Mouse (Mus musculus) spleen, postnatal 10 days (tissue): ENCODE data around the gene Zfp503.

Experiments used
- DNase-seq, 2 experiments: peaks; one replicate each; pipeline ENCODE4 v3.0.0; 2021 to 2022; ENCODE audit warnings: low spot score in 2 of 2

Gene Zfp503

GRCm38 (mm10) chr14:21989291-21989913 is at the start of gene Zfp503:
Zfp503 (minus strand) TSS chr14:21989601.
- DNase-seq: no peak

DNA sequence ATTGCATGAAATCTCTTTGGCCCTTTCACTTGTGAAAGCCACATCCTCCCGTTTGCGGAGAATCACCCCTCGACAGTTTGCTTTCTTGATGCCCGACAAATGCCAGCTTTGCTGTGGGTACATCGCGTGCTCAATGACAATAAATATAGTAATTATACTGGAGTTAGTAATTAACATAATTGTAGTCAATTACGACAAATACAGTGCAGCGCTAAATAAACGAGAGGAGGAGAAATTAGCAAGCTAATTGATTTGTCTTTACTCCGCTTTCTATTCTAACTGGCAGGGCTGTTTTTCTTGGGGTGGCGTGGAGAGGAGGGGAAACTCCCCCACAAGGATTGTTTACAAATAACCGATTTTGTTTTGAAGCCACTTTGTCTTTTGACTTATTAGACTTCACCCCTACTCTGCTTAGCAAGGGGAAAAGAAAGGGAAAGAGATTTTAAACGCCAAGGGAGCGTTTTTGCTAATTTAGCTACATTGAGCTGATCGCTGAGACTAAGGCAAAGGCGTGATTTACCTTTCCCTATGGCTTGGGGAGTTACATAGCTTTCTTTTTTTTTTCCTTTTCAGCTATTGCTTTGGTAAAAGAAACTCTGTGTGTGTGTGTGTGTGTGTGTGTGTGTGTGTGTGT is 48.2 kb upstream of the Zfp503 start:
- no peak for DNase-seq

- DNase-seq: no peak
Observed at GRCm38 (mm10) chr14:22036802-22037497, 47.5 kb upstream of the Zfp503 start.

DNA sequence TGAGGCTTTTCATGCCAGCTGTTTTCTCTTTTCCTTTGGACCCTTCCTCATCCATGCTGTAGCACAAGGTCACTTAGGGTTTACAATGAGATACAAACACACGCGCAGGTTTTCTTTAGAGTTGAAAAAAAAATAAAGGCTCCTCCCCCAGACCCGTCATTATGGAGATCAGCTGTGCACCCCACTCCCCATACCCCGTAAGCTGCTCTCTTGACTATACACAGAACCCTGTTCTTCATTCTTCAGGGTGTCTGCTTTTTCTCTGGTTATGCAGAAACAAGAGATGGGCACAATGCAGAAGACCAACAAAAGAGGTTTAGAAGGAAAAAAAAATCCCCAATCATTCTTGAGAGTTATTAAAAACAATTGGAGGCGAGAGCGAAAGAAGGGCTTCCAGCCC is 46.9 kb upstream of the Zfp503 start:
- no peak for DNase-seq

GRCm38 (mm10) chr14:22035900-22036299 is 46.5 kb upstream of the Zfp503 start:
- no peak for DNase-seq

DNA sequence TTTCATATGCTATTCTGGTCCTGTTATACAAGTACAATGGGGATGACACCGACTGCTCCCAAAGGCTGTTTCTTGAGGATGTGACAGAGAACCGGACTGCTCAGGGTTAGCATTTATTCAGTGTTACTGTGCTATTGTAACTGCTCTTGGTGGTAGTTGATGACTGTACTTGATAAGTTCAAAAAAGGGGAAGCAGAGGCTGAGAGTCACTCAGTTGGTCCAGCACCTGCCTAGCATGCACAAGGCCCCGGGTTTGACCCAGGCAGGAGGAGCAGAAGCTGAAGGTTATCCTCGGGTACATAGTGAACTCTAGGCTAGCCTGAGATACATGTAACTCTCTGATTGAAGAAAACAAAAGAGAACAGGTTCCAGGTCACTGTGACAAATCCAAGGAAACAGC is 34.1 kb upstream of the Zfp503 start:
- no peak for DNase-seq

- no peak for DNase-seq
Observed at GRCm38 (mm10) chr14:22020885-22021284, 31.5 kb upstream of the Zfp503 start.

DNA sequence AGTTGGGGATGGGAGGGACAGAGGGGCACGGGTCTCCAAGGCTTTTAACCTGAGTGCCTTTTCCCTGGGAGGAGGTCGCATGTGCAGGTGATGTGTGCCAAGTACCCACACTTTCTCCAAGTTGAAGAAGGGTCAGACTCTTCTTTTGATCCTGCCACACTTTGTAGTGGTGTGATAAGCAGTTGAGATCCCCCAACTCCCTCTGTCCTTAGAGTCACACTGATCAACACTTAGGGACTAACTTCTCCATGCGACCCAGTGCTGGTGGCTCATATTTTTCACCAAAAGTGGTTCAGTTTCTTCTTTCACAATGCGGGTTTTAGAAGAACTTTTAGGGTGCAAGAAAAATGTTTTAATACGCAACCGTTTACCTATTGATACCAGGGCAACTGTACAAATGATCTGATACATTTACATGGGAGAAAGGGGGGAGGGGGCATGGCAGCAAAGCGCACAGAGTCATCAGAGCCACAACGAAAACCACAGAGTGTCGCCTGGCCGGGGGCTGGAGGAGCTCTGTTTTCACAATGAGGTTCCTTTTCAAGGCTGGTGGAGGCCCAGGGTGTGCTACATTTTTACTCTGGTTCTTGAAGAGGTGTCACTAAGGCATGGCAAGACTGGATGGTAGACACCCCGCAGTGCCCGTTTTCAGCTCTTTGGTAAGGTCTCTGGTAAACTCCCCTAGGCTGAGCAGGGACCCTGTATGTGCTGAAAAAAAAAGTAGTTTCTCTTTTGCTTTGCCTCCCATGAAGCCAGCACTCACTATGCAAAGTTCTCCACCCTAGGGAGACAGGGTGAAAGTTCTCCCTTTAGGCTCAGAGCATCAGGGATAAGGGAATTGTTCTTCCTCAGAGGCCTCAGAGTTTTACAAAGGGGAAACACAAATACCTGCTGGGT is 30.8 kb upstream of the Zfp503 start:
- DNase-seq: peak in 1 of 2 experiments; percentile 19

- peak; percentile 33 to 63 for DNase-seq
Observed at GRCm38 (mm10) chr14:22019252-22019948, 30.0 kb upstream of the Zfp503 start, which contains the start of gene Lrmda. Lrmda (plus strand) TSS chr14:22019712.

DNA sequence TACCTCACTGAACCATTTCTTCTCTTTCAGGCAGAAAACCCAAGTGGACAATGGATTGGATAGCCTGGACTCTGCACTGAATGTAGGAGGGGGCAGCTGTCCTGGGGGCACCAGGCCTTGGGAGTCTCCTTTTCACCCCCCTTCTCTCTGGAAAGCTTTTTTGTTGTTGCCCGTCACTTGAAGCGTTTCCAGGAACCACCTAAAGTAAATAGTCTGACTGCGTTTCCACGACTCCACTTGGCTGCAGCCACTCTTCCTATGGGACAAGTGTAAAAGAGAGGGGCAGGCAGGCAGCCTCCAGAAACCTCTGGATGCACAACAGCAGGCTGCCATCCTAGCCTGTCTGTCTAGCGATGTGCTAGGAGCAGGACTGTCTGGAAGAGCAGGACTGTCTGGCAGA is 27.6 kb upstream of the Zfp503 start:
- no peak for DNase-seq

GRCm38 (mm10) chr14:22014781-22015180 is 25.4 kb upstream of the Zfp503 start:
- DNase-seq: no peak

DNA sequence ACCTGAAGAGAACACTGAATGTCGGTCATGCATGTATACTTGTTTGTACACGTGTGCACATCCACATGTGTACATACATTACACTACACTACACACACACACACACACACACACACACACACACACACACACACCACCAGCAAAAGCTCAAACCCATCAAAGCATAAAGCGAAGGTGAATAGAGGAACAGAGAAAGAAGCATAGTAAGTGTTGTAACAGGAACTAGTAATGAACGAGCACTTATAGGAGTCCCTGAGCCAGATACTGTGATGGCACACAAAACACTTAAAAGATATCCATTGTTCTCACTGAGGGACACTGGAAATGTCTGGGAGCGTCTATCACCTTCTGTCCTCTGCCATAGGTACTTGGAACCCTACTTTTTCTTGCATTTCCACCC is 24.9 kb upstream of the Zfp503 start:
- DNase-seq: no peak

DNA sequence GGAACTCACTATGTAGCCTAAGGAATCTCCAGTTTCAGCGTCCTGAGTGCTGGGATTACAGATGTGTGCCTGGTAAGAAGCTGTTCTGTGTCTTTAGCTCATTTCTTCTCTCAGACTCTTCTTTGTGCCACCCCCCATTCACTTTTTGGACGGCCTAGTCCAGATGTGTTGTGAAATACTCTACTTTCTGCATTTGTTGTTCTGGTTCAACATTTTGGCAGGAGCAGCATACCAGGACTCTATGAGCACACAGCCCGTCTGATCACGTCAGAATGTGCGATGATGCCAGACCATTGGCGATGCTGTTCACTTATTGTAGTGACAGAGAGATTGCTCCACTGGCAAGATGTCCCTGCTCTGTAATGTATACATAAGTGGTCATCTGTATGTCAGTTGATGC is 17.6 kb upstream of the Zfp503 start:
- no peak for DNase-seq

GRCm38 (mm10) chr14:22004943-22005342 is 15.5 kb upstream of the Zfp503 start:
- no peak for DNase-seq

- DNase-seq: no peak
Observed at GRCm38 (mm10) chr14:22003631-22004030, 14.2 kb upstream of the Zfp503 start.

DNA sequence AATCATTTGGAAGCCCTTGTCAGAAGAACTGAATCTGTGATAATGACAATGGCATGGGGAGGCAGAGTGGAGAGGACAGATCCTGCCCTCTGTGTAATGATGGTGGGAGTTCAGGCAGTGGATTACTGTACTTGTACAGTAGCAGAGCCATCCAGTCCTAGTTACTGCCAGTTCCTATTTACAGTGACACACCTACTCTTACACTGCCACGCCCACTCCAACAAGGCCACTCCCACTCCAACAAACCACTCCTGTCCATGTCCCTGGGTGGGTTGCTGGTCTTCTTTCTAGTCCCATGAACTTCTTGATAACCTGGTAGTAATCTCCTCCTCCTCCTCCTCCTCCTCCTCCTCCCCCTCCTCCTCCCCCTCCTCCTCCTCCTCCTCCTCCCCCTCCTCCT is 13.8 kb upstream of the Zfp503 start:
- DNase-seq: no peak

DNA sequence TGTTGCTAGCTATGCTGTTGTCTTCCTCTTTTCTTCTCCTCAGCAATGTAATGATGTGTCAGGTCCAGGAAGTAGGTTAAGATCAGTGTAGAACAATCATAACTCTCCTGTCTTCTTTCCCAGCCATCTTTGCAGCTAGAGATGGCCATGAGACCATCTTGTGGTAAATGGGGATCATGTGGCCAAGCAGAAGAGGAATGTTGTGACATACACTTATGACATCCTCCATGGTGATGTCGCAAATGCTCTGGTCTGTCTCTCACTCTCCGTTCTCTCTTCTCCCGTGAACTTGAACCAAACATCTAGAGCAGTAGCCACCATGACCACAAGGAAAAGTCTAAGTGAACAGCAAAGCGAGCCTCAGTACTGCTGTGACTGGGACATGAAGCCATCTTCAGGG is 10.2 kb upstream of the Zfp503 start:
- DNase-seq: no peak

GRCm38 (mm10) chr14:21995031-21995754 is 5.8 kb upstream of the Zfp503 start:
- DNase-seq: peak in 1 of 2 experiments; percentile 64

GRCm38 (mm10) chr14:21994061-21994990 is 4.9 kb upstream of the Zfp503 start:
- DNase-seq: no peak
